Mouse (Mus musculus) gastrocnemius, postnatal 36 days (tissue): Measurements from ENCODE around the gene Cfap70. TPM values are rescaled to one million over a fixed set of nuclear protein-coding genes. Genes with fewer than 3 reads are reported as not detected.

Experiments
- DNase-seq, 2 experiments: peaks; one replicate each; pipeline ENCODE4 v3.0.0; 2022
- intact Hi-C: fragments of 180-260 bp; cut with DNase I; formaldehyde crosslinking; loops from one replicate; pipeline ENCODE4 v1.15.1; 2025
- total RNA-seq, 2 experiments: library from RNA; stranded (reverse); gene quantifications; 2 replicates each; pipeline ENCODE4 v1.2.3; 2021

The Cfap70 gene
- total RNA-seq, 2 experiments from 2014 or later: 0.08 to 0.22 TPM

GRCm38 (mm10) chr14:20429833-20430232, 22.2 kb downstream of the Cfap70 start:
- intact Hi-C loops: loop anchor here (2.0 kb wide), 1 partner anchor 29 kb away; no protein-coding TSS in a partner anchor
- no peak for DNase-seq

DNA sequence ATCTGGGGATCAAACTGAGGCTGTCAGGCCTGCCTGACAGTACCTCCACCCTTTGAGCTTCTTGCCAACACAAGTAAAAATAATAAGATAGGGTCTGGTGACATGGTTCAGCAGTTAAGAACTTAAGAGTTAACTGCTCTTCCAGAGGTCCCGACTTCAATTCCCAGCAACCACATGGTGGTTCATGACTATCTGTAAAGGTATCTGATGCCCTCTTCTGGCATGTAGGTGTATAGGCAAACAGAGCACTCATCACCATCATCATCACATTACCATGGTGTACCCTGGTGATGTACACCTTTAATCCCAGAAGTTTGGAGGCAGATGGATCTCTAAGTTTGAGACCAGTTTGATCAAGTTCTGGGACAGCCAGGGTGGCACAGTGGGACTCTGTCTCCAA, 23.4 kb downstream of the Cfap70 start:
- no peak for DNase-seq
- intact Hi-C loops: no loop called here

DNA sequence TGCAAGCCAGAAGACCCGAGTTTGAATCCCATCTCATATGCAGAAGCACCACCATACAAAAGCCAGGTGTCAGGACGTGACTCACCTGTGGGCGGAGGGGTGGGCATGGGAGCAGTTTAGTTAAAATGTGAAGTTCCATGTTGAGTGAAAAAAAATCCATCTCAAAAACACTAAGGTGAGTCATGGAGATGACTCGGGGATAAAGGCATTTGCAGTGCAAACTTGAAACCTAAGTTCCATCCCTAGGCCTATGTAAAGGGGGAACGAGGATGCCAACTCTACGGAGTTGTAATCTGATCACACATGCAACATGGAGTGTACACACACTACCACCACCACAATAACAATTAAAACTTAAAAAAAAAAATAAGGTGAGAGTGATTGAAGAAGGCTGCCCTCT, 29.0 kb downstream of the Cfap70 start:
- intact Hi-C loops: no loop called here

DNA sequence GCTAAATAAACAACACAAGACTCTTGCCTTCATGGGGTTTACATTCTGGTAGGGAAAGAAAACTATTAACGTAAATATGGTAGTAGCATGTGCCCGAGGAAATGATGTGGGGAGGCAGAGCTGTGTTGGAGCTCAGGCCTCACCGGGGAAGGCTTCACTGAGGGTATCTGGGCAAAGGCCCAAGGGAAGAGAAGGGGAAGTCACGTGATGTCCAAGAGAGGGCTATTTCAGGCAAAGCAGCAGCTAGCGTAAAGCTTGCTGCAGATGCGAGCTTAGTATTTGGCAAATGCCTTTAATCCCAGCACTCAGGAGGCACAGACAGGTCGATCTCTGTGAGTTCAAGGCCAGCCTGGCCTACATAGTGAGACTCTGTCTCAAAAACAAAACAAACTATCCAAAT, 29.8 kb downstream of the Cfap70 start:
- no peak for DNase-seq
- intact Hi-C loops: no loop called here

More for the DNA sequence above, 29.0 kb downstream of the Cfap70 start:
- DNase-seq: no peak

DNA sequence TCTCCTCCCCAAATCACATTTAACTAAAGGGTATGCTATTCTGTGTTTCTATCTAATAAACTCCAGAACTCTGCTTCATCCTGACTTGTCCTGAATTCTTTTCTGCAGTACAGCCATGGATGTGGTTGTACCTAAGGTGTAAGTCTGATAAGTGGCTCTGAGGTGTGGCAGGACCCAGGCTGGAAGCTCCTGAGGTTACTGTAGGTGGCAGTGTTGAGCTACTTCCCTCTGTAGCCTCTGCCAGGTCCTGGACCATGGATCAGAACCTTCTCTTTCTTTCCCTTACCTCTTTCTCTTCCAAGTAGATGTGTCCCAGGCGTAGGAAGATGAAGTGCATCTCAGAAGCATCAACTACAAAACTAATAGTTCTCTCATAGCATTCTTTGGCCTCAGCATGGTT, 52.0 kb downstream of the Cfap70 start:
- DNase-seq: no peak
- intact Hi-C loops: loop anchor here (2.0 to 5.0 kb wide), 2 partner anchors 31 to 157 kb away; no protein-coding TSS in a partner anchor

GRCm38 (mm10) chr14:20398864-20399263, 53.2 kb downstream of the Cfap70 start:
- DNase-seq: no peak
- intact Hi-C loops: no loop called here

DNA sequence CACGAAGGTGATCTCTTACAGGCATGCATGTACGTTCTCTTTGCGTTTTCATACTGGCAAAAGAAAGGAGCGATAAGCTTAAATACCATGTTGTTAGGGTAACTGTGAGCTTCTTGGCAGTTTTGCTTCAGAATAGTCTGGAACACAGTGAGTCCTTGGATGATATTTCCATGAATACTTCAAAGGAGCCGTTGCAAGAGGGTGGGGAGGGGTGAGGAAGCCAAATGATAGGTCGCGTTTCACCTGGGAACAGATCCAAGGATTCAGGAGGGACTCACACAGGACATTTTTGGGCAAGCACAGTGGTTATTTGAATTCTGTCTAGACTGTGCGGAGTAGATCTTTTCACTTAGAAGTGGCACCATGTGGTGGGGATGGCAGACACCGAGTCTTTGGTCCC, 54.8 kb downstream of the Cfap70 start:
- no peak for DNase-seq
- intact Hi-C loops: no loop called here

DNA sequence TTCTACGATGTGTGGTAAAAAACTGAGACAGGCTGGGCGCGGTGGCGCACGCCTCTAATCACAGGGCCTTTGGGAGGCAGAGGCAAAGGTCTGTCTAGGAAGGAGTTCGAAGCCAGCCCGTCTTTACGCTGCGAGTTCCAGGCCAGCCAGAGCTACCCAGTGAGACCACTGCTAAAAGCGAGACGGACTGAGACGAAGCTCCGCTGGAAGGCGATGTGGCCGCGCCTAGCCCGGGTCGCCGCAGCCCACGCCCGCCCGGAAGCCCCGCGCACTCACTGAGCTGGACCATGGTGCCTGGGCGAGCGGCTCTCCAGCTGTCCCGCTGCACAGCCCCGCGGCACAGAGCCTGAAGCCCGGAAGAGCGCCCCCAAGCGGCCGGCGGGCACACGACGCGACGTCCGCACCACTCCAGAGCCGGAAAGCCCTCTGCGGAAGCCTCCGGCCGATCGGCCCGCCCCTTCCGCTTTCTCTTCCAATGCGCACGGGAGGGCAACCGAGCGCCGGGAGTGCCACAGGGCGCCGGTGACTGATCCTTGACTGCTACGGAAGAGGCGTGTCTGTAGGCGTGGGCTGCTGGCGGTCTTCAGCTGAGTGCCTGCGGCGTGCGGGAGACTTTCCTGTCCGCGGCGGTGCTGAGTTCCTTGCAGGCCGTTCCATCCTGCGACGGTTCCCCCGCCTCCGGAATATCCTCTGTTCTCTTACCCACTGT, 58.7 kb downstream of the Cfap70 start, which contains the start of gene Mrps16:
Gene Mrps16 (minus strand): TSS at position 430 of the 709 bp plus-strand sequence.
- peak; percentile 88 to 95 for DNase-seq
- intact Hi-C loops: no loop called here

- DNase-seq: no peak
- intact Hi-C loops: no loop called here
These were observed 59.7 kb downstream of the Cfap70 start for GRCm38 (mm10) chr14:20392326-20392725.

GRCm38 (mm10) chr14:20389446-20390079, 62.5 kb downstream of the Cfap70 start:
- DNase-seq: no peak
- intact Hi-C loops: no loop called here

DNA sequence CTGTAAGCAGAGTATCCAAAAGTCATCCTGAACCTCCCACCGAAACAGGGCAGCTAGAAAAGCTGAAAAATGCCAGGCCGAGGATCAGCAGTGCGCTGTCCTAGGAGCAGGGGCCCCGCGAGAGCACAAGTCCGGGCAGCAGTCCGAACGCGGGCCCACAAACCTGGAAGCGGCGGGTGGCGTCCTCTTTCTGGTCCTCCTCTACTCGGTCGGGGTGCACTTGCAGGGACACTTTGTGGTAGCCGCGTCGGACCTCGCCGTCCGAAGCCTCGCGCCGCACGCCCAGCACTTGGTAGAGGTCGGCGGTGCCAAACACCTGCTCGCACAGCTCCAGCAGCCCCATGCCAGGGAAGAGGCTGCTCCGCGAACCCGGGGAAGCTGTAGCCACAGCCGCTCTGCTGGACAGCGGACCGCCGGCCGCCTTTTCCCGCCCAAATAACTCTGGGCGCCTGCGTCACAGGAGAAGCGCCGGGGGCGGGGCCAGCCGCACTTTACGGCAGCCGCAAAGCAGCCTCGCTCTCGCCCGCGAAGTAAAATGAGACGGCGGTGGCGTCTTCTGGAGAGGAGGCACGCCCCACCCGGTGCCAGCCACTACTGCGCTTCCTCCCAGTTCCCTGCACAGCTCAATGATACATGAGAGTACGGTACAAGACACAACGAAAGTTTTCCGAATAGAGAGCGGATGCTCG, 63.4 kb downstream of the Cfap70 start, which contains the start of gene Dnajc9:
Gene Dnajc9 (minus strand): TSS at position 470 of the 689 bp plus-strand sequence.
- intact Hi-C loops: no loop called here
- DNase-seq: peak; percentile 90 to 91

- intact Hi-C loops: no loop called here
These were observed 72.1 kb downstream of the Cfap70 start for GRCm38 (mm10) chr14:20379753-20380430.

GRCm38 (mm10) chr14:20379087-20379640, 72.9 kb downstream of the Cfap70 start:
- no peak for DNase-seq
- intact Hi-C loops: no loop called here

More at GRCm38 (mm10) chr14:20379753-20380430, 72.1 kb downstream of the Cfap70 start:
- DNase-seq: no peak

- intact Hi-C loops: no loop called here
- no peak for DNase-seq
These were observed 73.5 kb downstream of the Cfap70 start for GRCm38 (mm10) chr14:20378313-20379061.

DNA sequence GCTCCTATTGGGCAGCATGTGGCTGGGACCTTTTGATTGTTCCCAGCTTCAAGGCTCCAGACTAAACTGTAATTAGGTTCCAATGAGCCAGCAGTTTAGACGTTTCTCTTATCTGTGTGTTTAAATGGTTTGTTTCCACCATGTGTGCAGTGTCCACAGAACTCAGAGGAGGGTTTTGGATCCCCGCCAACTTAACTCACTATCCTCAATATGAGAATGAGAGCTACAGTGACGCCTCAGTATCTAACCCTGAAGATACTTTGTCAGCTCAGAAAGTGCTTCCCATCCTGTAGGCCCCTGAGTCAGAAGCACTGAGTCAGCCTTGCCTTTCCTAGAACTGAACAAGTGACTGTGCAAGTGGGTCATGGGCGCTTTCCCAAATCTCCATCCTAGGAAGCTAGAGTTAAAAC, 74.9 kb downstream of the Cfap70 start:
- intact Hi-C loops: no loop called here
- DNase-seq: no peak

DNA sequence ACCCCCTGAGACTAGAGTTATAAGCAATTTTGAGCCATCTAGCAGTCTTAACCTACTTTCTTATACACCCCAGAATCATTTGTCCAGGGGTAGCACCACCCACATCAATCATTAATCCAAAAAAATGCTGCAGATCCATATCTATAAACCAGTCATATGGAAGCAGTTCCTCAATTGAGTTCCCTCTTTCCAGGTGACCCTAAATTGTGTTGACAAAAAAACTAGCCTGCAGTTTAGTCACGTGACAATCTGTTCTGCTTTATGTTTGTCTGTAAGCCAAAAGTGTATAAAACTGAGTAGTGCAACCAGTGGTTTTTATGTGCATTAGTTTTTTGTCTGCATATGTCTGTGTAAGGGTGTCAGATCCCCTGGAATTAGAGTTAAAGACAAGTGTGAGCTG, 80.2 kb downstream of the Cfap70 start:
- intact Hi-C loops: no loop called here
- no peak for DNase-seq

DNA sequence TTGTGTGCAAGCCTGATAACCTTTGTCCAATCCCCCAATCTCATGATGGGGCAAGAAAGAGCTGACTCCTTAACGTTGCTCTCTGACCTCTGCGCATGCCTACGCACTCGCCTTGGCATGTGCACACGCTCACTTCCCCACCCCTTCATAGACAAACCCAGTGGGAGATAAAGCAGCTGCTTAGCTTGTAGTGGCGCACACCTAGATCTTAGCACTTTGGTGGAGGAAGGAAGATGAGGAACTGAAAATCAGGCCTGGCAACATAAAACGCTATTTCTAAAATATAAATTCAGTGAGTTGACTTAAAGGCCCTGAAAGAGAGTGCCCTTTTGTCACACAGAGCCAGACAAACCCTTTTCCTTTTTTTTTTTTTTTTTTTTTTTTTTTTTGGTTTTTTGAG, 81.2 kb downstream of the Cfap70 start:
- intact Hi-C loops: no loop called here
- DNase-seq: no peak

DNA sequence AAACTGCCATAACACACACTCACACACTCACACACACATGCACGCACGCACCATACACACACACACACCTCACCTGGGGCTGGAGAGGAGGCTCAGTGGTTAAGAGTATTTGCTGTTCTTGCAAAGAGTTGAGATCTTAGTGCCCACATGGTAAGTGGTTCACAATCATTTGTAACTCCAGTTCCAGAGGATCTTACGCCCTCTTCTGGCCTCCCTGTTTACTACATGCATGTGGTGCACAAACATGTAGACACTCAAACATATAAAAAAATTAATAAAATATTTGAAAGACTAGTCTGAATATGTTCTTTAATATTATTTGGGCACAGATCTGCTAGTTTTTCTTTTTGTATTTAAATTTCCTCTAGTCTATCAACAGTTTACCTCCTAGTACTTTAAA, 83.8 kb downstream of the Cfap70 start:
- no peak for DNase-seq
- intact Hi-C loops: no loop called here

DNA sequence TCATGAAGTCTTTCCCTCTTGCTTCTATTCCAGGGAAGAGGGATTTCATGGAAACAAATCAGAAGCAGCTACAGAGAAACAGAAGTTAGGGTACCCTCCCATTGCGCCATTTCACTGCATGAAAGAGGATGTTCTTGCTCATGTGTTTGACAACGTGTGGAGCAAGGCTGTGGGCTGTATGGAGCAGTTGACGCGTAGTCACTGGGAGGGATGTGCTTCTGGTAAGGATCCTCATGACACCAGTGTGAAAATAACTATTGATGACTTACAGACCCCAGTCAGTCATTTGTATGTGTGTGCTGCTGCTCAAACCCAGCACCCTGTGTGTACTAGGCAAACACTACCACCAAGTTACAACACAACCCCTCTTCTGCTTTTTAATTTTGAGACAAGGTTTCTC, 88.8 kb downstream of the Cfap70 start:
- intact Hi-C loops: no loop called here
- no peak for DNase-seq
